Mouse (Mus musculus) heart, adult 18-20 months (tissue): ENCODE results near the gene Mrps18a. TPM values are rescaled to one million over a fixed set of nuclear protein-coding genes. Genes with fewer than 3 reads are reported as not detected.

Source experiments
- DNase-seq, 2 experiments: peaks; one replicate each; pipeline ENCODE4 v3.0.0; 2021 to 2022; ENCODE audit warnings: mixed read lengths in 1 of 2
- total RNA-seq, 2 experiments: library from RNA; stranded (reverse); gene quantifications; 2 replicates each; pipeline ENCODE4 v1.2.3; 2021

Mrps18a gene
- total RNA-seq, 2 experiments from 2014 or later = 143 to 145 TPM

DNA sequence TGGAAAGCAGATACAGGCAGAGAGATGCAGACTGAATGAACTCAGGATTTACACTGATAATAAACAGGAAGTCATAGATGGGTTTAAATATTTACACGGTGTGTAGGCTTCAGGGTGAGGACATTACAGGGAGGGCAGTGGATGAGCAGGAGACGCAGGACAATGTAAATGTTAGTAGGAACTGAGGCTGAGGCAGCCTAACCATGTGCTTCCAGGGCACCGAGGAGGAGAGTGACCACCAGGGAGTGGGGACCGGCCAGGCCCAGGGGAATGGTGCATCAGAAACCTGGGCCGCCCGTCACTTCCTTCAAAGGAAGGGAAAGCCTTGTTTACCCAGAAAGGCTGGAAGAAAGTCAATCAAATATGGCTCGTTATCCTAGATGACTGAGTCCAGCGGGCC lies 12.3 kb upstream of the Mrps18a start:
- no peak for DNase-seq

- DNase-seq = no peak
Measured at GRCm38 (mm10) chr17:46101906-46102305, 8.9 kb upstream of the Mrps18a start.

DNA sequence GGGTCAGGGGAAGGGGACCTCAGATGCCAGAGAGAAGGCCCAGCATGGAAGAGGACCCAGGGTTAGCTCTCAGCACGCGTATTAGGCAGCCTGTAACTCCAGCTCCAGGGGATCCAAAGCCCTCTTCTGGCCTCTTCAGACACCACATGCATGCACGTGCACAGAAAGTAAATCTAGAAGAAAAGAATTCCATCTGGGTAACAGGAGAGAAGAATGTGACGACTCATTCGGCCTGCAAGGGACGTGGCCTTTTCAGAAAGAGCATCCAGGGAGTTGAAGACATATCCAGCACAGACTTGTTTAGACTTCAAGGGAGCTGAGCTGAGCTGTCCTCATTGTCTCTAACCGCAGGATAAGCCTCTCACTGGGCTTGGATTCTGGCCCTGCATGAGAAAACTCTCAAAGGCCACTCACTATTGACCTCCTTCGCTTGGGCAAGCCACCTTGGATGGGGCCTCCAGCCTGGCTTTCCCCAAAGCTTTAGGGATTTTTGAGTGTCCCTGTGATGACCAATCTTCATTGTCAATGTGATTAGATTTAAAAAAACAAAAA lies 8.1 kb upstream of the Mrps18a start:
- no peak for DNase-seq

DNA sequence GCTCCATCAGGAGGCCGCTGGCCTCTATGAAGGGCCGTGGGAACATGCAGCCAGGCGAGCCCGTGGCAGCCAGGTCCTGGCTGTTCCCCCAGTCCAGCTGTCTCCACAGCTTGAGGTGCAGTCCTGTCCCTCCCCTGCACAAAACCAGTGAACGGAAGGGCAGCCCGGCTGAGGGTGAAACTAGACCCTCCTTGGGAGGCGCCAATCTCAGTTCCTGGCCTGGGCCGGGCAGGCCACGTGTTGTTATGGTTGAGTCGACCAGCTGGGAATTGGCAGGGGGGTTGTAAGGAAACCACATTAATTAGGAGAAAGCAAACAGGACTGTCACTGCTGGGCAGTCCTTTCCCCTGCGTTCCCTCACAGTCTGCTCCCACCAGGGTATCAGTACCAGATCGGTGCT lies 6.3 kb upstream of the Mrps18a start:
- DNase-seq = peak; percentile 70 to 84

DNA sequence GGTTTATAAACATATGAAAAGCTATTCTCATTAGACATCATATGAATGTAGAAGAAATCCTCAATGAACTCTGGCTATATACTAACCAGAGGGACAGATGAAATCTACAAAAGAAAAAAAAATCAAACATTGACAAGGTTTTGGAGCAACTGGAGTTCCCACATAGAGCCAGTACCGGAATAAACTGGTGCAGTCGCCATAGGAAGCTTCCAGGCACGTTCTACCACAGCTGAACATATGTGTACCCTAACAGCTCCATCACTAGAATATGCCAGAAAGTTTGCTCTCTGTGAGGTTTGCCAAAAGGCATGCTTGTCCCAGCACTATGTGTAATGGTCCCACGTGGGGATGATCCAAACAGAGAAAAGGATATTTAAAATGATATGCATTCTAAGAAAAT lies 2.5 kb upstream of the Mrps18a start:
- DNase-seq = no peak

DNA sequence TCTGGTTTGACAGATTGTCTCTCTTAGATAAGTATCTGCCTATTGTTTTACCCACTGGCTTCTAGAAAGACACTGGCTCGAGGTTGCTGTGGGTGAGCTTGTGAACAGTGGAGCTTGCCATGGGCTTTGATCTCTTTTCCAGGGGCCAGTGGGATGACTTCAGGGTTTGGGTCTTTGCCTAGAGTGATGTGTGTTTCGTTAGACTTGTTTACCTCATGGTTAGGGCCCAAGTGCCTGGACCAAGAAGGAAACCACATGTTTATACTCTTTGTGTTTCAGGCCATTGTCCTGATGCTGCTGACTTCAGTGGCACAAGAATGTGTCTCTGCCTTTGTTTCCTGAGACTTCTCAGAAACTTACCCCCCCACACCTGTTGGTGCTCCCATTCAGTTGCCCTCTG lies 4.7 kb downstream of the Mrps18a start:
- DNase-seq = peak in 1 of 2 experiments; percentile 42

- DNase-seq = no peak
Measured at GRCm38 (mm10) chr17:46116138-46116537, 5.4 kb downstream of the Mrps18a start.

DNA sequence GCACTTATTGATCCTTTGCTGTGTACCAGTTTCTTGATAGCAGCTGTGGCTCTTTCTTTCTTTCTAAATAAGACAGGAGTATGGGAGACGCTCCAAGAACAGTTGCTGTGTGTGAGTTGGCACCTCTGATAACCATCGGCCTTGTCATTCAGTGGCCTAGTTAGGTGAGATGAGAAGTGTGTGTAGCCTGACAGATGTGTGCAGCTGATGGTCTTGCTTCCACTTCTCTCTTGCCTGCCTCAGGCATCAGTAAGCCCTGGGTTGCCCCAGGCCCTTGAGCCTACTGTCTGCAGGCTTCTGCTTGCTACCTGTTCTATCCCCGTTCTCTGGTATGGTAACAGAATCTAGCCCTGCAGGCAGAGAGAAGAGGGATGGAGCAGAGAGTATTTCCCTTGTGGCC lies 6.1 kb downstream of the Mrps18a start:
- DNase-seq = no peak

GRCm38 (mm10) chr17:46117623-46118422 lies 7.0 kb downstream of the Mrps18a start:
- peak; percentile 50 to 63 for DNase-seq

DNA sequence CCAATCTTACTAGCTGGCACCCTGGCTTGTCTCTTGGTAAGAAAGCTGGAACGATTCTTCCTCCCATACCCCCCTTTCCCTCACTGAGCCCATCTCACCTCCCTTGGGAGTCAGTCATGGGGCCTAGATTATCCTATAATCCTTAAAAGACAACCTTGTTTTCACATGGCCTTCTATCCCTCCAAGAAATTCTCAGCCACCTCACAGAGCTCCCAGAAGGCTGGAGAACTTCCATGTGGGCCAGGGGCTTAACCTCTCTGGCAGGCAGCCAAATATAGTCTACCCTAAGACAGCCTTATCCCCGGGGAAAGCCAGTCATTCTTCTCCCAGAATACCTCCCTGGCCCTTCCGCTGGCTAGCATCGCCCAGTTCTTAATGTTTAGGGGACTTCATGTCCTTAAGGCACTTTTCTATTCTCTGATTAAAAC lies 7.7 kb downstream of the Mrps18a start:
- no peak for DNase-seq

DNA sequence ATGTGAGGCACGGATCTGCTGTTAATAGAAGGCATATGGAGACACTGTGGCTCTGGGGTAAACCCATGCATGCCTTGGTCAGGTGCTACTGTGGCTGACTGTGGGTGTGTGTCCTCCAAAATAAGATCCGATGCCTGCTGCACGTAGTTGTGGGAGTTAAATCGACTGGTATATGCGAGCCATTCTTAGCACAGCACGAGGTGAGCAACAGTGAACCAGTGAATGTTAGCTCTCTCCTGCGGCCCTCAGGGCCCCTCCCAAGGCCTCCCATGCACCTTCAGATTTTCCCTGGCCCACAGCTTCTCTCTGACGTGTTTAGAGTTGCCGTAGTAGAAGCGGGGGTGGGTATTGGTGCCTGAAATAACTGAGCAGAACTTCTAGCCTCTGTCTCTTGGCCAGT lies 8.9 kb downstream of the Mrps18a start:
- DNase-seq = peak in 1 of 2 experiments; percentile 30

- peak in 1 of 2 experiments; percentile 48 for DNase-seq
Measured at GRCm38 (mm10) chr17:46122791-46123190, 12.0 kb downstream of the Mrps18a start.

GRCm38 (mm10) chr17:46123285-46123684 lies 12.5 kb downstream of the Mrps18a start:
- DNase-seq = peak in 1 of 2 experiments; percentile 53

DNA sequence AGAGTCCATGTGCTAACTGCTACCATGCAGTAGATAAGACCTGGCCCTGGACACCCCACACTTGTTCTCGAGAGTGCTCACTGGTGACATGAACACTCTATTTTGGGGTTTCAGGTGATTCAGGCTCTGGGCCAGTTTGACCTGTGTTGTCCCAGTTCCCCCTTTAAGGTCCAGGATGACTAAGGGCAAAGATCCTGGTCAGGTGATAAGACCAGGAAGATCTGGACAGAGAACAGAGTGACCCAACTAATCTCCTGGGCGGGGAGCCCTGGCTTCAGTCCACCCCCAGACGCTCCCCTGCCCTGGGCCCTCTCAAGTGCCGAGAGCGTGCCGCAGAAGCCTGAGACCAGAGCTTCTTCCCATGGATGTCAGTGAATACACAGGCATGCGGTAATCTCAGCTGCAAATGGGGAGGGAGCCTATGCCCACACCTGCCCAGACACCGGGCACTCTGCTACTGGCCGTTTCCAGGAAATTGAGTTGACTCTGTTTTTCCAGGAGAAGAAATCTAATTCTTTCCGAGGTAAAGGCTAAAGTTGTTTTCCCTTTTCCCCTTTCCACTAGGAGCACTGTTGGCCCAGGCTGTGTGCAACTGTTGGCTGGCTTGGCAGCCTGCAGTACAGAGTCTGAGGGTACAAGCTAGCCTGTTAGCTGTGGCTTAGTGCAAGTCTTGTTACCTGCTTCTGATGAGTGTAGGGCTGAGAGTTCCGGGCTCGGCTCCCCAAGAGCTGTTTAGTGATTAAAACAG lies 13.3 kb downstream of the Mrps18a start:
- peak; percentile 79 to 86 for DNase-seq

- DNase-seq = no peak
Measured at GRCm38 (mm10) chr17:46126608-46127007, 15.8 kb downstream of the Mrps18a start.

DNA sequence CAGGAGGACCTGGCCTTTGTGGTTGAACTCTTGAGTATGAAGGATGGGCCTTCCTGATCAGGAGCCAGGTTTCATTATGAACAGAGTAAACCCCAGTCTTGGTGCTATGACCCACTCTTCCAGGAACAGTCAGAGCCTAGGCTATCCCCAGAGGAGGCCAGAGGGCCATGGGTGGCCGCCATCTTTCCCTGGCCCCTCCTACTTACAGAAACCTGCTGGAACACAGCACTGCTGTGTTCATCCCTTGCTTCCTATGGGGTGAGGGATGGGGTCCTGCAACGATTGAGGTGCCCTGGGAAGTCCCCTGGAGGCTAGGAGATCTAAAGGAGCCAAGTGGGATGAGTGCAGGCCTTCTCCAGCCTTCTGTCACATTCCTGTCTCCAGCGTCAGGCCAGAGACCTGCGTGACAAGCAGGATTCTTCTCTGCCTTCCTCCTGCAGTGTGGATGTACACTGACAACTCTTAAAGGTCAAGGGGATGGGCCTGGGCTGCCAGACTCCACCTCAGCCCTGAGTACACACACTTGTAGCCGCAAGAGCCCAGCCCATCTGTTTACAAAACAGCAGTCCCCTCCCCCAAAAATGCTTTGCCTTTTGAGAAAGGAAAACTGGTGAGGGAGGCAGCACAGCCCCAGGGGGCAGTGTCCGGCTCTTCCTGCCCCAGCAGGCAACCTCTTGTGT lies 17.2 kb downstream of the Mrps18a start:
- DNase-seq = no peak

DNA sequence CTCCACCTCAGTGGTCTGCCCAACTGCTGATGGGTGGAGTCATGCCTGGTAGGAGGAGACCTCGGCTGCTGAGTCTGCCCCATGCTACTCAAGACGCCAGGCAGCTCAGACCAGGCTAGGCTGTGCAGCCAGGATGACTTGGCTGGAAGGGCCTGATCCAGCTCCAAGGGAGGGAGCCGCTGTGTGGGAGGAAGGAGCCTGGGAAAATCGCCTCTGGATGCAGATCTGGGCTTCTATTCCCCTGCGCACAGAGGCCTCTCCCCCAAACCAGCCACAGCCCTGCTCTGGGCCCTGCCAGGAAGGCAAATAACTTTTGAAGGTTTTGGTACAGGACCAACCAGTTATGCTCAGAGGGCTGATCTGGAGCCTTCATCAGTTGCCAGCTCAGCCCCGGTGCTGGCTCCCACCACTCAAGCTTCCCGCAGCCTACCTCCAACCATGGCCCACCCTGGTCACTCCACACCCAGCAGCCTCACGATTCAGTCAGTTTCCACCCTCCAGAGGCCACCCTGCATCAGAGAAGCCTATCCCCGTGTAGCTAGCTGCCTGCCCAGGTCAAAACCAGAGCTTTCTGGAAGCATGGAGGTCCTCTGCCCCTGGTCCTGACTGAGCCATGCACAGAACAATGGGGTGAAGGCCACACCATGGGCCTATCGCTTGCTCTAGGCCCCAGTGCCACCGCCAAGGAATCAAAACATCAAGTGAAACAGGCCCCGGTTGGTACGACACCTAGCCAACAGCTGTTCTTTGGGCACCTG lies 19.1 kb downstream of the Mrps18a start:
- peak; percentile 71 to 85 for DNase-seq

DNA sequence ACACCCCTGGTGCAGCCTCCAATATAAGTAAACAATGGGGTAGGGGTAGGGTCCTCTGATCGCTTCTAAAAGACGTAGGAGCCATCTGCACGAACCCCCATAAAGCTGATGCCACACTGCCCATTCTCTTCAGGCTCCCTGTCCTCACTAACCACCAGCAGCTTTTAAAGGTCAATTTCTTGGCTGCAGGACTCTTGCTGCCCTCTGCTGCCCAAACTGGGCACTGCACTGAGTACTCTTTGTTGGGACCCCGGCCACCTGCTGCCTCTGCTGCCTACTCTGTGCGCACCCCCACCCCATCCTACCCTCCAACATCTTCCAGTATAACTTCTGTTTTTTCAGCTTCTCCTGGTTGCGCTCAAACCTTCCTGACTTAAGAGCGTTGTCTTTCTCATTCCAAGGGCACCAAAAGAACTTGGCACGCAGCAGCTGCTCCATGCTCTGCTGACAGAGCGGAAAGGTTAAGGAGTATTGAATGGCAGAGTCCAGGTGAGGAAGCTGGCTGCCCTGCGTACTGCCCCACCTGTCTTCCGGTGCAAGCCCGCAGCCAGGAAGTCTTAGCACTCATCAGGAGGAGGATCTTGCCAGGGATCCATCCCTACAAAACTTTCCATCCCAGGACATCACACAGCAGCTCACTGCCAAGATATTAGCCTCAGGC lies 21.4 kb downstream of the Mrps18a start:
- peak; percentile 63 to 91 for DNase-seq

GRCm38 (mm10) chr17:46132862-46133261 lies 22.1 kb downstream of the Mrps18a start:
- DNase-seq = no peak

DNA sequence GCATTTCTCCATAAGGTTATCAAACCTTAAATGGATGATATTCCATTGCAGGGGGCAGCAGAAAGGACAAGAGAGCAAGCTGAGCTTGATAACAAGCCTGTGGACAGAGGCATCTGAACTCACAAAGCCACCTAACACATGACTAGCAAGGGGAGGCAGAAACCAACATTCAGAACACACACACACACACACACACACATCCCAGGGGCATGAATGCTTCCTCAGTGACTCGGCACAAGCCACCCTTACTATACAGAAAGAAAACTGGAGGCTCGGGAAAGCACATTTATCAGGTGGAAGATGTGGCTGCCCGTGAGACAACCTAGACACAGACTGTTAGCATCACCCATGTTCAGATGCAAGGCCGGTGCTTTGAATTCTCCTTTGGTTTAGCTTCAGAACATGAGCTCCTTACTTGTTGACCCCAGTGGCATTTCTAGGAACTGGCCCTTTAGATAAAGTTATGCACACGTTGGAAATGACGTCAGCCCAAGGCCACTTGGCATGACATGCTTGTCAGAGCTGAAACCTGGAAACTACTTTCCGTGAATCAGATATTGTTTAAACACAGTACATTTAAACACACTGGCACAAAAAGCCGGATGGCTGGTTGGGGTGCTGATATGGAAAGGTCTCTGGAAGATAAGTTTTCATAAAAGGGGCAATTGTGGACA lies 27.9 kb downstream of the Mrps18a start:
- no peak for DNase-seq

GRCm38 (mm10) chr17:46139872-46140271 lies 29.1 kb downstream of the Mrps18a start:
- DNase-seq = no peak
